Mouse (Mus musculus) gastrocnemius, adult 8-10 months (tissue): ENCODE measurements around the gene Syncrip. TPM values are rescaled to one million over a fixed set of nuclear protein-coding genes. Genes with fewer than 3 reads are reported as not detected.

Source experiments
- total RNA-seq, 4 experiments: library from RNA; stranded (reverse); gene quantifications; 2 replicates each; pipeline ENCODE4 v1.2.4; 2022

Syncrip gene
- total RNA-seq, 4 experiments from 2014 or later = 52.7 to 75.6 (median 65.9) TPM

Other genes with a start within 250 kb of the Syncrip start
- gene Nt5e, start 155.4 kb downstream of the Syncrip start, total RNA-seq = 1 to 10 TPM; 1.3 to 2.4 (median 1.9) TPM
- gene Snx14, start 43.6 kb downstream of the Syncrip start, total RNA-seq = 10 to 100 TPM; 11.6 to 15.4 (median 13.9) TPM
- gene Gm20537, start 26.0 kb downstream of the Syncrip start, total RNA-seq = 1 to 10 TPM in 1 of 4 experiments, under 1 TPM in 1, not detected in 2; 0.56 to 1.2 TPM
- gene Zfp949, start 65.4 kb upstream of the Syncrip start, total RNA-seq = 10 to 100 TPM; 11.8 to 13.6 (median 12.7) TPM
- under 1 TPM in 2 of 4 experiments, not detected in 2; 0.87 to 0.96 TPM for gene Trim43a, start 98.3 kb upstream of the Syncrip start, total RNA-seq
- gene Mthfsl, start 237.7 kb upstream of the Syncrip start, total RNA-seq = 10 to 100 TPM; 11.6 to 13.9 (median 12.9) TPM
- gene Bcl2a1d, start 249.3 kb upstream of the Syncrip start, total RNA-seq = not detected